Mouse (Mus musculus) myocyte (in vitro differentiated cells): ENCODE data around the gene Tmem45b. TPM values are rescaled to one million over a fixed set of nuclear protein-coding genes. Genes with fewer than 3 reads are reported as not detected.

Source experiments
- H3K27me3 ChIP-seq: one replicate; pipeline ENCODE4 v1.6.1; 2011; ENCODE audit not compliant: control insufficient read depth, insufficient read depth, insufficient read length
- H3K36me3 ChIP-seq: one replicate; pipeline ENCODE4 v1.6.1; 2011; ENCODE audit not compliant: control insufficient read depth, insufficient read depth
- H3K4me2 ChIP-seq: one replicate; pipeline ENCODE4 v1.6.1; 2011; ENCODE audit warnings: low read depth, control low read depth
- H3K4me3 ChIP-seq: one replicate; pipeline ENCODE4 v1.5.1; 2011; ENCODE audit warnings: mild to moderate bottlenecking, control low read depth, moderate library complexity
- H3K79me2 ChIP-seq: one replicate; pipeline ENCODE4 v1.6.1; 2011; ENCODE audit not compliant: control insufficient read depth, insufficient read depth
- H3ac ChIP-seq: one replicate; pipeline ENCODE4 v1.6.1; 2011; ENCODE audit not compliant: control insufficient read depth, insufficient read length
- CEBPB ChIP-seq: IDR thresholded peaks from 2 replicates; pipeline ENCODE4 v1.6.1; 2011; ENCODE audit warnings: mild to moderate bottlenecking, moderate library complexity; ENCODE audit not compliant: poor library complexity, insufficient read depth, severe bottlenecking
- E2F4 ChIP-seq: IDR thresholded peaks from one replicate; pipeline ENCODE4 v1.6.1; 2011; ENCODE audit warnings: mild to moderate bottlenecking, control low read depth, moderate library complexity; ENCODE audit not compliant: insufficient read depth
- MAX ChIP-seq: IDR thresholded peaks from one replicate; pipeline ENCODE4 v1.6.1; 2011; ENCODE audit warnings: low read depth, mild to moderate bottlenecking, control low read depth
- MYOD1 ChIP-seq, 3 experiments: IDR thresholded peaks; one replicate each; pipeline ENCODE4 v1.6.1; 2011; ENCODE audit warnings: control low read depth in 2 of 3, low read depth in 2 of 3, mild to moderate bottlenecking in 2 of 3, moderate library complexity in 1 of 3; ENCODE audit not compliant: insufficient read length in 2 of 3, control insufficient read depth in 1 of 3
- MYOG ChIP-seq, 3 experiments: IDR thresholded peaks; one replicate each; pipeline ENCODE4 v1.6.1; 2011; ENCODE audit warnings: control low read depth in 2 of 3, low read depth in 2 of 3, mild to moderate bottlenecking in 2 of 3; ENCODE audit not compliant: insufficient read length in 2 of 3, control insufficient read depth in 1 of 3, insufficient read depth in 1 of 3
- POLR2A ChIP-seq: IDR thresholded peaks from one replicate; pipeline ENCODE4 v1.6.1; 2011; ENCODE audit warnings: low read depth, mild to moderate bottlenecking, control low read depth, moderate library complexity; ENCODE audit not compliant: insufficient read length
- POLR2AphosphoS2 ChIP-seq: IDR thresholded peaks from one replicate; pipeline ENCODE4 v1.6.1; 2011; ENCODE audit warnings: low read depth, control low read depth; ENCODE audit not compliant: insufficient read length
- REST ChIP-seq: IDR thresholded peaks from one replicate; pipeline ENCODE4 v1.6.1; 2011; ENCODE audit warnings: mild to moderate bottlenecking, control low read depth, moderate library complexity; ENCODE audit not compliant: insufficient read depth, insufficient read length
- SRF ChIP-seq: IDR thresholded peaks from one replicate; pipeline ENCODE4 v1.6.1; 2011; ENCODE audit warnings: low read depth; ENCODE audit not compliant: control insufficient read depth, insufficient read length
- TCF12 ChIP-seq: IDR thresholded peaks from one replicate; pipeline ENCODE4 v1.6.1; 2011; ENCODE audit warnings: mild to moderate bottlenecking, control low read depth; ENCODE audit not compliant: poor library complexity, insufficient read depth, severe bottlenecking
- TCF3 ChIP-seq: IDR thresholded peaks from one replicate; pipeline ENCODE4 v1.6.1; 2011; ENCODE audit warnings: low read depth, control low read depth; ENCODE audit not compliant: insufficient read length
- USF1 ChIP-seq: IDR thresholded peaks from one replicate; pipeline ENCODE4 v1.6.1; 2011; ENCODE audit warnings: low read depth, mild to moderate bottlenecking, control low read depth, moderate library complexity
- polyA plus RNA-seq: library from polyadenylated mRNA; unstranded; fragments of >200 nt; fragmentation: generic; extraction: Trizol; gene quantifications from one replicate; pipeline ENCODE4 v1.2.1, GENCODE M21; 2012; ENCODE audit warnings: missing spikeins

The Tmem45b gene
- polyA plus RNA-seq, 1 experiment, result not detected

- H3K4me2 ChIP-seq, result peak overlapping the region; percentile 95
- no peaks in the 10 kb centered on the region for H3K36me3 ChIP-seq
- TF ChIP-seq MYOD1 (IDR thresholded peaks at IDR 0.05; ENCODE audit: control insufficient read depth in 1 of 3, insufficient read length in 2 of 3, low read depth in 2 of 3) (peak in 1 of 3 experiments; percentile 29), SRF (no peak)
- peak overlapping the region; percentile 2 for H3ac ChIP-seq
- H3K27me3 ChIP-seq, result no peaks in the 10 kb centered on the region
- H3K79me2 ChIP-seq, result peaks cover 10% of the 10 kb centered on the region
- H3K4me3 ChIP-seq, result peak overlapping the region; percentile 65
Observed at GRCm38 (mm10) chr9:31386368-31387180, 77.7 kb downstream of the Tmem45b start.

GRCm38 (mm10) chr9:31385947-31386354, 78.3 kb downstream of the Tmem45b start, which contains the start of gene Nfrkb:
Gene Nfrkb (plus strand): TSS chr9:31386192.
- TF ChIP-seq POLR2AphosphoS2 (peak; percentile 92), MYOG (IDR thresholded peaks at IDR 0.05; ENCODE audit: control insufficient read depth in 1 of 3, insufficient read depth in 1 of 3, insufficient read length in 2 of 3, low read depth in 2 of 3) (peak in 1 of 3 experiments; percentile 3), POLR2A (peak; percentile 94), TCF3 (no peak)
- Histone ChIP-seq H3K79me2 (peaks cover 10% of the 10 kb centered on the region), H3K4me3 (peak within 1 kb of the TSS; percentile 65), H3K36me3 (no peaks in the 10 kb centered on the region), H3K27me3 (no peaks in the 10 kb centered on the region), H3ac (peak within 1 kb of the TSS; percentile 2), H3K4me2 (peak within 1 kb of the TSS; percentile 95)

GRCm38 (mm10) chr9:31385500-31385869, 78.8 kb downstream of the Tmem45b start:
- peaks cover 10% of the 10 kb centered on the region for H3K79me2 ChIP-seq
- peak overlapping the region; percentile 65 for H3K4me3 ChIP-seq
- TF ChIP-seq MAX, result no peak
- TF ChIP-seq CEBPB, result no peak
- no peak for TF ChIP-seq REST
- TF ChIP-seq POLR2AphosphoS2, result no peak
- TF ChIP-seq POLR2A, result no peak
- no peak for TF ChIP-seq MYOG (IDR thresholded peaks at IDR 0.05; ENCODE audit: control insufficient read depth in 1 of 3, insufficient read depth in 1 of 3, insufficient read length in 2 of 3, low read depth in 2 of 3)
- no peak for TF ChIP-seq SRF
- no peak for TF ChIP-seq TCF3
- no peak for TF ChIP-seq USF1
- no peak for TF ChIP-seq MYOD1 (IDR thresholded peaks at IDR 0.05; ENCODE audit: control insufficient read depth in 1 of 3, insufficient read length in 2 of 3, low read depth in 2 of 3)
- TF ChIP-seq E2F4, result no peak
- TF ChIP-seq TCF12, result no peak
- peak overlapping the region; percentile 2 for H3ac ChIP-seq
- H3K4me2 ChIP-seq, result peak overlapping the region; percentile 76
- no peaks in the 10 kb centered on the region for H3K36me3 ChIP-seq
- no peaks in the 10 kb centered on the region for H3K27me3 ChIP-seq

- Histone ChIP-seq H3K36me3 (no peaks in the 10 kb centered on the region), H3ac (peak overlapping the region; percentile 2), H3K79me2 (peaks cover 10% of the 10 kb centered on the region), H3K4me3 (peak overlapping the region; percentile 65), H3K27me3 (no peaks in the 10 kb centered on the region), H3K4me2 (peak overlapping the region; percentile 76)
- no peak for TF ChIP-seq MYOG (IDR thresholded peaks at IDR 0.05; ENCODE audit: control insufficient read depth in 1 of 3, insufficient read depth in 1 of 3, insufficient read length in 2 of 3, low read depth in 2 of 3)
Observed at GRCm38 (mm10) chr9:31384786-31385499, 79.3 kb downstream of the Tmem45b start.

- H3K27me3 ChIP-seq, result no peaks in the 10 kb centered on the region
- no peak overlapping the region for H3ac ChIP-seq
- H3K36me3 ChIP-seq, result peaks cover 8% of the 10 kb centered on the region
- TF ChIP-seq E2F4 (no peak), TCF3 (no peak), MAX (no peak), POLR2A (no peak), SRF (no peak), CEBPB (no peak)
- H3K4me3 ChIP-seq, result no peak overlapping the region
- no peaks in the 10 kb centered on the region for H3K79me2 ChIP-seq
- H3K4me2 ChIP-seq, result no peak overlapping the region
Observed at GRCm38 (mm10) chr9:31376661-31377060, 87.6 kb downstream of the Tmem45b start.

Other genes with a start within 250 kb of the Tmem45b start
- gene Prdm10, start 183.9 kb downstream of the Tmem45b start, polyA plus RNA-seq, result 1.9 TPM
- gene Nfrkb, start 78.3 kb downstream of the Tmem45b start, polyA plus RNA-seq, result 7.8 TPM